Mouse (Mus musculus) midbrain, embryonic 13.5 days (tissue): ENCODE data around the gene Tmtc2. TPM values are rescaled to one million over a fixed set of nuclear protein-coding genes. Genes with fewer than 3 reads are reported as not detected.

ENCODE experiments used
- ATAC-seq: fragments of 200-750 bp; cut with Nextera tagmentation; 2 replicates; pipeline ENCODE4 v1.8.0; 2017; ENCODE audit warnings: mild to moderate bottlenecking, moderate TSS enrichment, moderate library complexity
- H3K27ac ChIP-seq: fragments of 300-500 bp; sonication (generic); 2 replicates; pipeline ENCODE4 v1.5.1; 2015; ENCODE audit warnings: inconsistent platforms, mild to moderate bottlenecking, moderate library complexity
- H3K27me3 ChIP-seq: fragments of 300-500 bp; sonication (generic); 2 replicates; pipeline ENCODE4 v1.6.1; 2015; ENCODE audit warnings: mild to moderate bottlenecking, inconsistent platforms
- H3K36me3 ChIP-seq: fragments of 300-500 bp; sonication (generic); 2 replicates; pipeline ENCODE4 v1.6.1; 2015; ENCODE audit warnings: mild to moderate bottlenecking, inconsistent platforms
- H3K4me1 ChIP-seq: fragments of 300-500 bp; sonication (generic); replicated peaks from 2 replicates; pipeline ENCODE4 v1.6.1; 2015; ENCODE audit warnings: inconsistent platforms
- H3K4me2 ChIP-seq: fragments of 300-500 bp; sonication (generic); replicated peaks from 2 replicates; pipeline ENCODE4 v1.6.1; 2015; ENCODE audit warnings: moderate library complexity, mild to moderate bottlenecking, inconsistent platforms
- H3K4me3 ChIP-seq: fragments of 300-500 bp; sonication (generic); replicated peaks from 2 replicates; pipeline ENCODE4 v1.5.1; 2015; ENCODE audit warnings: mild to moderate bottlenecking, inconsistent platforms
- H3K9ac ChIP-seq: fragments of 300-500 bp; sonication (generic); replicated peaks from 2 replicates; pipeline ENCODE4 v1.6.1; 2015; ENCODE audit warnings: mild to moderate bottlenecking, inconsistent platforms
- H3K9me3 ChIP-seq: fragments of 300-500 bp; sonication (generic); 2 replicates; pipeline ENCODE4 v1.6.1; 2016; ENCODE audit warnings: mild to moderate bottlenecking, inconsistent platforms
- WGBS: fragments of 180-500 bp; shearing (Covaris S2); methylation state at CpG from one replicate; pipeline ENCODE4 v1.1.7; 2015; 5-methylcytosine and 5-hydroxymethylcytosine counted together
- polyA plus RNA-seq: library from polyadenylated mRNA; unstranded; fragments of >200 nt; fragmentation: Nextera tagmentation; extraction: Ambion mirVana; gene quantifications from 2 replicates; pipeline ENCODE4 v1.2.1, GENCODE M21; 2015

Tmtc2 gene
- polyA plus RNA-seq, 1 experiment from 2014 or later, result 8.3 TPM

- peaks cover 27% of the 10 kb centered on the region for H3K4me1 ChIP-seq
- H3K27ac ChIP-seq, result no peak overlapping the region
- no peak for ATAC-seq
- H3K4me3 ChIP-seq, result peak overlapping the region; percentile 76
- no peaks in the 10 kb centered on the region for H3K36me3 ChIP-seq
- H3K9ac ChIP-seq, result peak overlapping the region; percentile 12
- 15% methylated on average over 7 of the region's 7 CpGs for WGBS
- no peaks in the 10 kb centered on the region for H3K9me3 ChIP-seq
- H3K27me3 ChIP-seq, result no peaks in the 10 kb centered on the region; the same call in 1 of the 2 replicates
- H3K4me2 ChIP-seq, result peak overlapping the region; percentile 71
Measured at GRCm38 (mm10) chr10:105572301-105572700, 1.9 kb downstream of the Tmtc2 start.

- H3K36me3 ChIP-seq, result no peaks in the 10 kb centered on the region
- H3K27ac ChIP-seq, result no peak overlapping the region
- H3K9me3 ChIP-seq, result no peaks in the 10 kb centered on the region
- peak overlapping the region; percentile 12; the same call in 1 of the 2 replicates for H3K9ac ChIP-seq
- no peak for ATAC-seq
- WGBS, result 43% methylated on average over 4 of the region's 4 CpGs
- H3K4me2 ChIP-seq, result peak overlapping the region; percentile 71
- no peaks in the 10 kb centered on the region; the same call in 1 of the 2 replicates for H3K27me3 ChIP-seq
- peaks cover 27% of the 10 kb centered on the region for H3K4me1 ChIP-seq
- peak overlapping the region; percentile 76 for H3K4me3 ChIP-seq
Measured at GRCm38 (mm10) chr10:105571831-105572230, 2.4 kb downstream of the Tmtc2 start.

- 67% methylated on average over 8 of the region's 8 CpGs for WGBS
- Histone ChIP-seq H3K4me1 (peaks cover 24% of the 10 kb centered on the region), H3K4me3 (peak overlapping the region; percentile 76; the same call in 1 of the 2 replicates), H3K9me3 (no peaks in the 10 kb centered on the region), H3K27me3 (no peaks in the 10 kb centered on the region; the same call in 1 of the 2 replicates), H3K27ac (no peak overlapping the region), H3K36me3 (no peaks in the 10 kb centered on the region), H3K4me2 (peak overlapping the region; percentile 71), H3K9ac (no peak overlapping the region)
- no peak for ATAC-seq
Measured at GRCm38 (mm10) chr10:105571019-105571418, 3.2 kb downstream of the Tmtc2 start.

DNA sequence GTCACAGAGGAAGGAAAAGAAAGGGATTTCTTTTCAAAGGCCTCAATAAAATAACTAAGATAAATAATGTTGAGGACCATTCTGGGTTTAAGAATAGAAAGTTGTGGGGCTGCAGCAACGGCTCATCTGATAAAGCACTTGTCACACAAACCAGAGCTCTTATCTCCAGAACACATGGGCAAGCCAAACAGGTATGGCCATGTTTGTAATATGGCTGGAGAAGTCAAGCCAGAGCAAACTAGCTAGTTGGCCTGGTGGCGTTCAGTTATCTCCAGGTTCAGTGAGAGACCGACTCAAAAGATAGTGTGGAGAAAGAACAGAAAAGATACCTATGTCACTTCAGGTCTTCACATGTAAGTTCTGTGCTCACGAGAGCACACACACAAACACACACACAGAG, 4.7 kb downstream of the Tmtc2 start:
- no peak overlapping the region for H3K4me3 ChIP-seq
- H3K4me1 ChIP-seq, result peaks cover 21% of the 10 kb centered on the region
- no peak for ATAC-seq
- no peaks in the 10 kb centered on the region; the same call in 1 of the 2 replicates for H3K27me3 ChIP-seq
- no peak overlapping the region for H3K4me2 ChIP-seq
- no peak overlapping the region for H3K9ac ChIP-seq
- H3K27ac ChIP-seq, result no peak overlapping the region
- WGBS, result 92% methylated on average over 4 of the region's 4 CpGs
- no peaks in the 10 kb centered on the region for H3K9me3 ChIP-seq
- no peaks in the 10 kb centered on the region for H3K36me3 ChIP-seq

DNA sequence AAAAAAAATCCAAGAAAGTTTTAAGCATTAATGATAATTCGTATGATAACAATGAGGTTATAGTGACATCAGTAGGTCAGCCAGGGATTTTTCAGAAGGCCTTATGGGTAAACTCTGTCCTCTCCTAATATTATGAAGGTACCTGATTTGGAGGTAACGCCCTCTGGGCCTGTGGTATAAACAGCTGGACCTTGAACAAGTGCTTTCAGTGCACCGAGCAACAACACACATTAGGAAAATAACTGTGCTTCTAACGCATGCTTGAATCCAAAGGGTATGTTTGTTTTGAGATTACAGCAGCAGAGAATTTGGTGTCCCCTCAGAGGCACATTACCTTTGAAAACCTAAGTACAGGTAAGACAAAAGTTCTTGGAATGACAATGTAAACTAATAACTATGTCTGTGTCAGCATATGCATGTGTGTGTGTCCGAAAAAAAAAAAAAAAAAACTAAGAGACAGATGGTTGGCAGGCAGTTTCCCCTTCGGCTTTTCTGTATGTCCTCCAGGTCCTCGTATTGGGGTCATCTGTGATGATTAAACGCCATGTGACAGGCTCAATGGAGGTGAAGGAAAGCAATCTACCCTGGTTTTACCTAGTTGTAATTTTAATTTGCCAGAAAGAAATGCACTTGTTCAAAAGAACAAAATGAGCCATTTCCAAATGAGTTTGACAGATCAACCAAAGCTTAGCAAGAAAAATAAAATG, 6.3 kb downstream of the Tmtc2 start:
- no peak for ATAC-seq

GRCm38 (mm10) chr10:105561548-105561947, 12.7 kb downstream of the Tmtc2 start:
- no peak overlapping the region for H3K4me2 ChIP-seq
- WGBS, result 94% methylated on average over 4 of the region's 4 CpGs
- no peak overlapping the region for H3K4me3 ChIP-seq
- H3K36me3 ChIP-seq, result no peaks in the 10 kb centered on the region
- H3K27ac ChIP-seq, result no peak overlapping the region
- H3K27me3 ChIP-seq, result no peaks in the 10 kb centered on the region
- no peaks in the 10 kb centered on the region for H3K9me3 ChIP-seq
- no peak overlapping the region for H3K9ac ChIP-seq
- ATAC-seq, result no peak
- H3K4me1 ChIP-seq, result 0 out of 2 replicates have a peak, but pooled peaks cover 2% of the 10 kb centered on the region

More for the DNA sequence above, 6.3 kb downstream of the Tmtc2 start:
- WGBS, result 81% methylated on average over 8 of the region's 8 CpGs
- no peaks in the 10 kb centered on the region; the same call in 1 of the 2 replicates for H3K27me3 ChIP-seq
- no peak overlapping the region for H3K4me3 ChIP-seq
- no peaks in the 10 kb centered on the region for H3K36me3 ChIP-seq
- no peak overlapping the region for H3K4me2 ChIP-seq
- peaks cover 23% of the 10 kb centered on the region for H3K4me1 ChIP-seq
- no peaks in the 10 kb centered on the region for H3K9me3 ChIP-seq
- no peak overlapping the region for H3K27ac ChIP-seq
- no peak overlapping the region for H3K9ac ChIP-seq

GRCm38 (mm10) chr10:105557581-105557980, 16.7 kb downstream of the Tmtc2 start:
- Histone ChIP-seq H3K4me2 (no peak overlapping the region), H3K36me3 (no peaks in the 10 kb centered on the region), H3K4me1 (no peaks in the 10 kb centered on the region), H3K9ac (no peak overlapping the region), H3K4me3 (no peak overlapping the region), H3K27ac (no peak overlapping the region), H3K9me3 (no peaks in the 10 kb centered on the region), H3K27me3 (no peaks in the 10 kb centered on the region)
- ATAC-seq, result no peak
- WGBS, result 83% methylated on average over 5 of the region's 5 CpGs

DNA sequence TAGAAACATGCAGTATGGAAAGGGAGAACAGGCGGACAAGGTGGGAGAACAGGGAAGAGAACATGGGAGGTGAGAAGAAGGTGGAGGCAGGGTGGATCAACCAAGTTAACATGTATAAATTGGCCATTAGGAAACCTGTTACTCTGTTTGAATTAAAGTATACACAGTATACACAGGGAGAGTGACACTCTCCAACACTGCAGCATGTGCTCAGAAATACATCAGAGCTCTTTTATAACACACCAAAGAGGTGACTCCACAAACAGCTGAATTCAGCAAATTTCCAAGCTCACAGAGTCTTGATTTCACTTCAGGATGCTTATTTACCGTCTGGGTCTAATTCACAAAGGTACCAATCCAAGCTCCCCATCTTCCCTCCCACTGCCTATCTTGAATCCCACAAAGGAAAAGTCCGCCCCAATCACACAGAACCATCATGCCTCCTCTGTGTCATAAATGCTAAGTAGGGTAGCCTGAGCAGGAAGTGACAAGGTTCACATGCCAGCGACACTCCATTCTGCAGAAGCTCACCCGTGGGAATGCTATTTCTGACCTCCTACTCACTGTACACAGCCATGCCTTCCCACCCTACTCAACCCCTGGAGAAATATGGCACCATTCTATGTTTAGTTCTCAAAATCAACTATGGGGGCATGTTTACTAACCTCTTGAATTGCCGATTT, 17.2 kb downstream of the Tmtc2 start:
- no peaks in the 10 kb centered on the region for H3K27me3 ChIP-seq
- WGBS, result 84% methylated on average over 6 of the region's 6 CpGs
- no peak overlapping the region for H3K4me3 ChIP-seq
- H3K9ac ChIP-seq, result no peak overlapping the region
- no peaks in the 10 kb centered on the region for H3K4me1 ChIP-seq
- no peaks in the 10 kb centered on the region for H3K9me3 ChIP-seq
- H3K36me3 ChIP-seq, result no peaks in the 10 kb centered on the region
- no peak overlapping the region for H3K27ac ChIP-seq
- ATAC-seq, result no peak
- H3K4me2 ChIP-seq, result no peak overlapping the region

DNA sequence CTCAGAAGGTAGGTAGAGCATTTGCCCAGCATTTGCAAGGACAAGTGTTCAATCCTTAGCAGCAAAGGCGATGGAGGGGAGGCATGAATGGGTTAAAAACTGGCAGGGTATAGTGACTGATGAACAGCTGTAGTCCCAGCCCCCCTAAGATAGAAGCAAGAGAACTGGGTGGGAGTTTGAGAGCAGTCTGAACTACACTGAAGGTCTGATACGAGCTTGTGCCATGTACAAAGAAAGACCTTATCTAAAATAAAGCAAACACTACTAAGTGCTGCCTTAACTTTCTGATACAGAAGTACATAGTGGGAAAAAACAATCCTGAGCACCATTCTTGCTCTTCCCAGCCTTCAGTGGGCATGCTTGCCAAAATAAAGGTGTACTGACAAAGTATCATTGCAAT, 20.1 kb downstream of the Tmtc2 start:
- Histone ChIP-seq H3K27ac (no peak overlapping the region), H3K27me3 (no peaks in the 10 kb centered on the region), H3K36me3 (no peaks in the 10 kb centered on the region), H3K4me1 (no peaks in the 10 kb centered on the region), H3K9ac (no peak overlapping the region), H3K4me2 (no peak overlapping the region), H3K4me3 (no peak overlapping the region), H3K9me3 (no peaks in the 10 kb centered on the region)
- no peak for ATAC-seq
- WGBS, result 83% methylated on average over 2 of the region's 2 CpGs

DNA sequence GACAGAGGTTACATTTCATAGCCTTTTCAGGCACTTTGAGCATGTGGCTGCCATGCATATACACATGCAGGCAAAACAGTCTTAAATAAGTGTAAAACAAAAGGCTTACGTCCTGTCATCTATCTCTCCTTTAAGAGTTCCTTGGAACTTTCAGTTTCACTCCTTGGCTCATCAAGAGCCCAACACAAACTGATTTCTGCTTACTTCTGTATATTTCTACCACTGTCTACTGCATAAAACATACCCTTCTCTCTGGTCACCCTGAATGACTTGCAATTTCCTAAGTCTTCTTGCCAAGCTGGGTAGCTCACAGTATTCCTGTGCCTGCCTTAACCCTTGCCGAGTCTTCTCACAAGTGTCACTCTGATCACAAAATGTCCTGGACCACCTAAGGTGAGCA, 26.2 kb downstream of the Tmtc2 start:
- 89% methylated on average over 2 of the region's 2 CpGs for WGBS
- no peak overlapping the region for H3K9ac ChIP-seq
- no peak for ATAC-seq
- no peaks in the 10 kb centered on the region for H3K9me3 ChIP-seq
- no peak overlapping the region for H3K4me2 ChIP-seq
- no peak overlapping the region for H3K4me3 ChIP-seq
- H3K36me3 ChIP-seq, result no peaks in the 10 kb centered on the region
- no peak overlapping the region for H3K27ac ChIP-seq
- H3K4me1 ChIP-seq, result peaks cover 8% of the 10 kb centered on the region; the same call in 1 of the 2 replicates
- no peaks in the 10 kb centered on the region for H3K27me3 ChIP-seq

DNA sequence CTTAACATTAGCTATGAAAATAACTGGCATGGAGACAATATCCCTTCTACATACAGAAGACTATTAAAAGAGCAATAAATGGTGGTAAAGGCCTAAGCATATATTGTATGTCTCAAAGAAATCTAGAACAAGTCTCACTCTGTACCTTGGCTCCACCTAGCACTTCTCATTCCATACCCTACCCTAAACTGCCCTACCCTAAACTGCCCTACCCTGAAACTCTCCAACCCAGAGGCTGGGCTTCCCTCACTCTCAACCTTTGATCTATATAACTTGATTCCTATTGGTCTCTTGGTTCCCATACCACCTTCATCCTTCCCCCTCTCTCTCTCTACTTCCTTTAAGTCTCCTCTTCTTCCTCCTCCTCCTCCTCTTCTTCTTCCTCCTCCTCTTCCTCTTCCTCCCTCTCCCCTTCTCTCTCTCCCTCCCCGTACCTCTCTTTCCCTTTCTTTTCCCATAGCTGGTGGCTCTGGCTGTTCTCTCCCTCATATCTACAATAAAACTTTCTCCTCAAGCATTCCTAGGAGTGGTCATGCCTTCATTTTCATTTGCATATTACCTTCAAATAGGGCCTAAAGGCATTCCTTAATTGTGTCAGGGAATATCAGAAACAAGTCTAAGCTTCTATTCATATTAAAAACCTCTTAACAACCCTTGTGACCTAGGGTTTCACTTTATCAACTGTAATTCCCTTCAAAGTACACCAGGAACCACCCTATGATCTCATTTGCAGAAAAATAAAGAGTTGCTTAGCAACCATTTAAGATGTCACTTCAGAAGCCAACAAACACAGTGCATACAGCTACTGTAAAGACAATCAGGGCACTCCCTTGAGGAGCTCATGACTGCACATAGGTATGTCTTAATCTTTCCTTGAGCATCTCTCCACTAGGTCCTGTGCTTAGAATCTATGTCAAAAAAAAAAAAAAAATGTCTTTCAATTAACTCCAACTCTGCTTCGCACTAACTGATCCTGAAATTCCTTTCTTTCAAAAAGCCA, 29.9 kb downstream of the Tmtc2 start:
- no peak overlapping the region for H3K27ac ChIP-seq
- no peak overlapping the region for H3K4me3 ChIP-seq
- H3K9ac ChIP-seq, result no peak overlapping the region
- peaks cover 19% of the 10 kb centered on the region for H3K4me1 ChIP-seq
- WGBS, result 83% methylated on average over 2 of the region's 2 CpGs
- no peaks in the 10 kb centered on the region for H3K9me3 ChIP-seq
- no peak overlapping the region for H3K4me2 ChIP-seq
- no peaks in the 10 kb centered on the region for H3K27me3 ChIP-seq
- H3K36me3 ChIP-seq, result no peaks in the 10 kb centered on the region
- ATAC-seq, result no peak
